Mouse (Mus musculus): ENCODE measurements around the gene Gfod2. TPM values are rescaled to one million over a fixed set of nuclear protein-coding genes. Genes with fewer than 3 reads are reported as not detected.

The Gfod2 gene
- total and polyA plus RNA-seq, 2 experiments, result 3.4 to 6.3 TPM

DNA sequence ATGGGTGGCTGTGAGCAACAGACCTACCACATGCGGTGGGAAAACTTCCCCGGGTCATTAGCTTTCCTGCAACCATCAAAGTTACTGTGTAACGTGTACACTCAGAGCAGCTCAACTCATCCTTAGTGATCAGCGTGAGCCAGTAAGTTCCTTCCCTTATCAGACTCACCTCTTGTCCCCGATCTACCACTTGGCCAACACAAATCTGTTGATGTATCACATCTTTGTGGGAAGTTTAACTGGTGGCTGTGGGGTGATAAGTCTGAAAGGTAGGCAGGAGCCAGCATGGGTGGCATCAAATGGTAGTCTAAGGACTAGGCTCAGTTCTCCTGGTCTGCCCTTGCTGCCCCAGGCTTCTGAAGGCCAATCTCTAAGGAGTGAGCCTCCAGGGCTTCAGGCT lies 26.3 kb downstream of the Gfod2 start:
- no peak for DNase-seq (ENCODE audit: extremely low read depth, low read depth, low spot score)
- H3K9ac ChIP-seq (ENCODE audit: low read depth, low read length), result no peak overlapping the region
- no peak overlapping the region for H3K4me3 ChIP-seq (ENCODE audit: insufficient read depth, low read depth, low read length)
- WGBS, result 96% methylated on average over 5 of the region's 5 CpGs
- H3K27ac ChIP-seq (replicated peaks; ENCODE audit: insufficient read depth, low read depth, low read length), result no peak overlapping the region
- no peaks in the 10 kb centered on the region for H3K27me3 ChIP-seq (ENCODE audit: control insufficient read depth, insufficient read depth, low read length)
- no peaks in the 10 kb centered on the region for H3K36me3 ChIP-seq (ENCODE audit: control insufficient read depth, insufficient read depth, low read length)
- no peaks in the 10 kb centered on the region for H3K4me1 ChIP-seq (ENCODE audit: control insufficient read depth, insufficient read depth, low read length)
- peaks cover 11% of the 10 kb centered on the region; the same call in 1 of the 2 replicates for H3K79me2 ChIP-seq (ENCODE audit: control insufficient read depth, insufficient read depth, low read length)
- TF ChIP-seq POLR2A (IDR thresholded peaks at IDR 0.05; ENCODE audit: extremely low read depth, insufficient read depth, low read length), result no peak
- no peak for TF ChIP-seq CTCF (IDR thresholded peaks at IDR 0.05; ENCODE audit: low read depth, low read length)

DNA sequence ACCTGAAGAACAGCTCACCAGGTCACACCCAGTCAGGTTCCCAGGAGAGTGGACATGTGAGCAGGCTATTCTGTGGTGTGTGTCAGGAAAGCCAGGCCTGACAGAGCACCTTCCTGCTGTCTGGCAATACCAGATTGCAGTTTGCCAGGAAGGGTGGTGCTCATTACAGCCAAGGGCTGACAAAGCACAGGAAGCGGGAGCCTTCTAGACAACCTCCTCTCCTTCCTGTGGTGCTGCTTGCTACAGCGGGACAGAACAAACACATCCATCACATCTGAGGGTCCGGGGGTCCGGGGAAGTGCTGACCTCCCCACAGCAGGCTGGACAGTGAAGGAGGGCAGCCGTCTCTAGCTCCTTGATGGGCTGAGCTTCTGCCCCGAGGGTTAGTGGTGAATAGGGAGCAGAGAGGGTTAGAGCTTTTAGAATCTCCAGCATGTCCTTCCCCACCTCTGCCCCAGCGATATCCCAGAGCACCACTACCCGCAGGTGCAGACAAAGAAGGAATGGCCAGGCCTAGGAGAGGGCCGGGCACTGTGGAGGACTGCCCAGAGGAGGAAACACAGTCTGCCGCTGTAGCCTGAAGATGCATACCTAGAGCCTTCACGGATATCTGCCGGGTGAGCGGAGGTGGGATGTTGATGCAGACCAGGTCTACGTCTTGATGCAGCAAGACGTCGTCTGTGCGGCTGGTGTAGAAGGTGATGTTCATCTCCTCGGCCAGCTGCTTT lies 30.9 kb downstream of the Gfod2 start:
- no peaks in the 10 kb centered on the region; the same call in 1 of the 2 replicates for H3K36me3 ChIP-seq (ENCODE audit: control insufficient read depth, insufficient read depth, low read length)
- peak overlapping the region; percentile 18; the same call in 1 of the 2 replicates for H3K9ac ChIP-seq (ENCODE audit: low read depth, low read length)
- peak overlapping the region; percentile 6 for H3K4me3 ChIP-seq (ENCODE audit: insufficient read depth, low read depth, low read length)
- H3K4me1 ChIP-seq (ENCODE audit: control insufficient read depth, insufficient read depth, low read length), result no peaks in the 10 kb centered on the region
- no peak for DNase-seq (ENCODE audit: extremely low read depth, low read depth, low spot score)
- WGBS, result 78% methylated on average over 18 of the region's 18 CpGs
- no peaks in the 10 kb centered on the region for H3K79me2 ChIP-seq (ENCODE audit: control insufficient read depth, insufficient read depth, low read length)
- TF ChIP-seq POLR2A (IDR thresholded peaks at IDR 0.05; ENCODE audit: extremely low read depth, insufficient read depth, low read length), result no peak
- TF ChIP-seq CTCF (IDR thresholded peaks at IDR 0.05; ENCODE audit: low read depth, low read length), result no peak
- peak overlapping the region; percentile 50 for H3K27ac ChIP-seq (replicated peaks; ENCODE audit: insufficient read depth, low read depth, low read length)
- H3K27me3 ChIP-seq (ENCODE audit: control insufficient read depth, insufficient read depth, low read length), result no peaks in the 10 kb centered on the region

DNA sequence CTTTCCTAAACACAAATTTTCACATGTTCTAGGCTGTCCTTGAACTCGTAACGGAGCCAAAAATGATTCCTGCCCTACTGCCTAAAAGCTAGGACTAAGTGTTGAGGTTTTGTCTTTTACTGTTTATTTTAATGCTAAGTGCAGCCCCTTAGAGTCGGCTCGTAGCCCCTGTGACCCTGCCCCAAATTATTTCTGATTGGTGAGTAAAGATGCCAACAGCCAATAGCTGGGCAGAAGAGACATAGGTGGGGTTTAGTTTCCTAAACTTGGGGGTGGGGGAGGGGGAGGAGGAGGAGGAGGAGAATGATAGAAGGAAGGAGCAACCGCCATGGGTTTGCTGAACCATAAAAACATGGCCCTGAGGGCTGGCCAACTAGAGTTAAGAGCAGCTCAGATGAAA lies 32.7 kb downstream of the Gfod2 start:
- H3K9ac ChIP-seq (ENCODE audit: low read depth, low read length), result no peak overlapping the region
- 94% methylated on average over 5 of the region's 5 CpGs for WGBS
- H3K79me2 ChIP-seq (ENCODE audit: control insufficient read depth, insufficient read depth, low read length), result no peaks in the 10 kb centered on the region
- no peaks in the 10 kb centered on the region for H3K27me3 ChIP-seq (ENCODE audit: control insufficient read depth, insufficient read depth, low read length)
- no peak for TF ChIP-seq CTCF (IDR thresholded peaks at IDR 0.05; ENCODE audit: low read depth, low read length)
- no peak for TF ChIP-seq POLR2A (IDR thresholded peaks at IDR 0.05; ENCODE audit: extremely low read depth, insufficient read depth, low read length)
- DNase-seq (ENCODE audit: extremely low read depth, low read depth, low spot score), result no peak
- no peak overlapping the region for H3K27ac ChIP-seq (replicated peaks; ENCODE audit: insufficient read depth, low read depth, low read length)
- no peaks in the 10 kb centered on the region; the same call in 1 of the 2 replicates for H3K36me3 ChIP-seq (ENCODE audit: control insufficient read depth, insufficient read depth, low read length)
- H3K4me1 ChIP-seq (ENCODE audit: control insufficient read depth, insufficient read depth, low read length), result no peaks in the 10 kb centered on the region
- H3K4me3 ChIP-seq (ENCODE audit: insufficient read depth, low read depth, low read length), result no peak overlapping the region

DNA sequence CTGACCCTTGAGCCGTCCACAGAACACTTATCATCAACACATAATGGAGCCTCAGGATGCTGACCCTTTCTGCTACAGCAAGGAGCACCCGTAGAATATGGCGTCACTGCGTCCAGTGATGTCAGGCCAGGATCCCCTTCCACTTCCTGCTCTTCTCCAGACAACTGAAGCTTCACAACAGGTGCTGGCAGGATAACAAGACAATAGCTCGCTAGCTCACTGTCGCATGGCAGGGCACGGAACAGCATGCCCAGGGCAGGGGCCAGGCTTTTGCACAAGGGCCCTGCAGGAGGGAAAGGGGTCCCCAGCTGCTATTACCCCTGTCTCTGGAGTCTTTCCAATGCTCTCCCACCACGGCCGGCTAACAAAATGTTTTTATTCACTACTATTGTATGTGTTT lies 35.6 kb downstream of the Gfod2 start:
- peaks cover 10% of the 10 kb centered on the region for H3K4me1 ChIP-seq (ENCODE audit: control insufficient read depth, insufficient read depth, low read length)
- H3K4me3 ChIP-seq (ENCODE audit: insufficient read depth, low read depth, low read length), result no peak overlapping the region
- no peaks in the 10 kb centered on the region; the same call in 1 of the 2 replicates for H3K36me3 ChIP-seq (ENCODE audit: control insufficient read depth, insufficient read depth, low read length)
- no peak for TF ChIP-seq CTCF (IDR thresholded peaks at IDR 0.05; ENCODE audit: low read depth, low read length)
- TF ChIP-seq POLR2A (IDR thresholded peaks at IDR 0.05; ENCODE audit: extremely low read depth, insufficient read depth, low read length), result no peak
- WGBS, result 92% methylated on average over 9 of the region's 9 CpGs
- H3K79me2 ChIP-seq (ENCODE audit: control insufficient read depth, insufficient read depth, low read length), result no peaks in the 10 kb centered on the region
- H3K27ac ChIP-seq (replicated peaks; ENCODE audit: insufficient read depth, low read depth, low read length), result no peak overlapping the region
- DNase-seq (ENCODE audit: extremely low read depth, low read depth, low spot score), result no peak
- no peak overlapping the region for H3K9ac ChIP-seq (ENCODE audit: low read depth, low read length)
- H3K27me3 ChIP-seq (ENCODE audit: control insufficient read depth, insufficient read depth, low read length), result no peaks in the 10 kb centered on the region

DNA sequence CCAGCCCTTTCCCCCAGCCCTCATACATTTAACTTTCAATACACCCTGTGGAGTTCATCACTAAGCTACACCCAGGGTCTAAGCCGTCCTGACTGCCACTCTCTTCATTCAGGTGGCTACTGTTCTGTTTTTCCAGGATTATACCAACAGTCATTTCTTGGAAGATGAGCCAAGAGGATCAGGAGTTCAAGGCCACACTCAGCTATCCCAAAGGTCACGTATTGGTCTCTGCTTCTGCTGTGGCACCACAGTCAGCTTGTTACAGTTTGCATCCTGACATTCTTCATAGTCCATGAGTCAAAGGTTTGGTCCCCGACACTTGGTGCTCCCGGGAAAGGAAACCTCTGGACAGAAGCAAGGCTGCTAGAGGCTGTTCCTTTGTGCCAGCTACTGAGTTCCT lies 38.8 kb downstream of the Gfod2 start:
- Histone ChIP-seq H3K9ac (ENCODE audit: low read depth, low read length) (no peak overlapping the region), H3K79me2 (ENCODE audit: control insufficient read depth, insufficient read depth, low read length) (no peaks in the 10 kb centered on the region), H3K4me3 (ENCODE audit: insufficient read depth, low read depth, low read length) (no peak overlapping the region), H3K27me3 (ENCODE audit: control insufficient read depth, insufficient read depth, low read length) (no peaks in the 10 kb centered on the region), H3K36me3 (ENCODE audit: control insufficient read depth, insufficient read depth, low read length) (no peaks in the 10 kb centered on the region; the same call in 1 of the 2 replicates), H3K27ac (replicated peaks; ENCODE audit: insufficient read depth, low read depth, low read length) (peak overlapping the region; percentile 2; the same call in 1 of the 2 replicates), H3K4me1 (ENCODE audit: control insufficient read depth, insufficient read depth, low read length) (peaks cover 10% of the 10 kb centered on the region)
- TF ChIP-seq CTCF (IDR thresholded peaks at IDR 0.05; ENCODE audit: low read depth, low read length) (no peak), POLR2A (IDR thresholded peaks at IDR 0.05; ENCODE audit: extremely low read depth, insufficient read depth, low read length) (no peak)
- DNase-seq (ENCODE audit: extremely low read depth, low read depth, low spot score), result peak; percentile 70
- WGBS, result 16% methylated on average over 4 of the region's 4 CpGs

GRCm38 (mm10) chr8:105716302-105716945 lies 42.0 kb downstream of the Gfod2 start:
- Histone ChIP-seq H3K79me2 (ENCODE audit: control insufficient read depth, insufficient read depth, low read length) (no peaks in the 10 kb centered on the region), H3K4me1 (ENCODE audit: control insufficient read depth, insufficient read depth, low read length) (peaks cover 10% of the 10 kb centered on the region), H3K4me3 (ENCODE audit: insufficient read depth, low read depth, low read length) (no peak overlapping the region), H3K27ac (replicated peaks; ENCODE audit: insufficient read depth, low read depth, low read length) (no peak overlapping the region), H3K9ac (ENCODE audit: low read depth, low read length) (no peak overlapping the region), H3K27me3 (ENCODE audit: control insufficient read depth, insufficient read depth, low read length) (no peaks in the 10 kb centered on the region), H3K36me3 (ENCODE audit: control insufficient read depth, insufficient read depth, low read length) (no peaks in the 10 kb centered on the region)
- DNase-seq (ENCODE audit: extremely low read depth, low read depth, low spot score), result no peak
- WGBS, result 95% methylated on average over 15 of the region's 15 CpGs
- TF ChIP-seq POLR2A (IDR thresholded peaks at IDR 0.05; ENCODE audit: extremely low read depth, insufficient read depth, low read length) (no peak), CTCF (IDR thresholded peaks at IDR 0.05; ENCODE audit: low read depth, low read length) (0 out of 2 replicates have a peak, but pooled peaks have one; percentile 10)
